Comparison of ENCODE assay signal across 8 mouse cellular contexts in the genomic region with DNA sequence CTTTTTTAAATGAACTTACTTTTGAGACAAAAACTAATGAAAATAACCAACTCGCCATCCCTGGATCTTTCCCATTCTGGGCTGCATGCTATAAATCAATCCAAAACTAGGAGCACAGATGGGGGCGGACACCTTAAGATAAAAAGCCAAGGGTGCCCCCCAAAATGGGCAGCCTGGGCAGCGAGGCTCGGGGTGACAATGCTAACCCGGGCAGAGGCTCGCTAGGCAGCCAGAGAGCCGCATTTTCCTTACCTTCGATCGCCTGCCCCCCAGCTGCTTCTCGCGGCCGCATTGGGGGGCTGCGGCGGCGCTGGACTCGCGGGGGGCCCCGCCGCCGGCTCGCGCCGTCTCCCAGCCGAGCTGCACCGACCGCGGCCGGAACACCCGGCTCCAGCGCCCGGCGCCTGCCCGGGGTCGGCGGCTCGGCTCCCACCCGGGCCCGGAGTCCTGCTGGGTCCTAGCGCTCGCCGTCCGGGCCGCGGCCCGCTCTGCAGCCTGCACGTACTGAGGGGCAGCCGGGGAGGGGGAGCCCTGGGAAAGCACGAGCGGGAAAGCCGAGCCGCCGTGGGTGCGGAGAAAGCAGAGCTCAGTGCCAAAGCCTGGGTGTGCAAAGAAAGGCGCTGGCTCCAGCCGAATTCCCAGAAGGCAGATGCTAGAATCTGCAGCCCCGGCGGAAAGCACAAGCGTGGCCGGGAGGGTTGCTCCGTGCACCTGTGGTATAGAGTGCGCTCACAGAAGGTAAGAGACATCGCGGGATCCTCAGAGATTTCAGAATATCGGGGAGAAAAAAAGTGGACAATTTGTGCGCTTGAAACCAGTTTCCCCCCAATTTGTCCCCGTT. TPM values are rescaled to one million over a fixed set of nuclear protein-coding genes. Genes with fewer than 3 reads are reported as not detected.
DNase-seq lines count a peak whose midpoint lies in the region.

Foxn3 (minus strand) TSS at position 364 of the 841 bp plus-strand sequence.

- peak within 1 kb of the TSS; percentile 80 for H3K4me3 ChIP-seq in hindbrain, embryonic 10.5 days

- under 1% methylated on average over 66 of the region's 66 CpGs for WGBS in hindbrain, embryonic 10.5 days

- DNase-seq in NIH3T3 (ENCODE audit: low read depth) = peak; percentile 65
- peak; percentile 91 to 93 for DNase-seq in cerebellum, postnatal 10 days
- DNase-seq in frontal cortex, postnatal 10 days (ENCODE audit: low spot score in 2 of 2) = peak; percentile 54 to 77
- peak; percentile 85 for DNase-seq in hindbrain, embryonic 10.5 days (ENCODE audit: low spot score)
- peak; percentile 73 for DNase-seq in layer of hippocampus, postnatal 14 days (ENCODE audit: low spot score in 2 of 2)
- peak; percentile 77 for DNase-seq in lung, postnatal 10 days
- peak; percentile 78 for DNase-seq in ovary, postnatal 36 days (ENCODE audit: low spot score)
- peak; percentile 85 for DNase-seq in thymus, postnatal 14 days

- H3K27me3 ChIP-seq in hindbrain, embryonic 10.5 days (ENCODE audit: insufficient read depth, poor library complexity, severe bottlenecking) = peaks cover 6% of the 10 kb centered on the region; the same call in 1 of the 2 replicates

- H3K36me3 ChIP-seq in hindbrain, embryonic 10.5 days = no peaks in the 10 kb centered on the region

- H3K27ac ChIP-seq in hindbrain, embryonic 10.5 days = peak within 1 kb of the TSS; percentile 96

- peaks cover 28% of the 10 kb centered on the region for H3K4me1 ChIP-seq in hindbrain, embryonic 10.5 days (replicated peaks)

- no peaks in the 10 kb centered on the region for H3K9me3 ChIP-seq in hindbrain, embryonic 10.5 days

RNA-seq across cellular contexts. Expression of gene Foxn3, which starts in this region (rescaled TPM):
- polyA plus RNA-seq in hindbrain, embryonic 10.5 days (2016; fragmentation: Nextera tagmentation; extraction: Ambion mirVana) = 56.3 and 63.8 TPM in 2 replicates
- total RNA-seq in layer of hippocampus, postnatal 14 days (2021) = 10 to 100 TPM; 54.8 to 55.8 TPM

Comparison
In these comparisons a context has a peak if more than half of its experiments do, and no peak if none do; other contexts are left out.
1. Peak in every context shown above with its lines: DNase-seq, H3K4me3 ChIP-seq and H3K27ac ChIP-seq.